Mouse (Mus musculus): ENCODE results near the gene Rap2c. TPM values are rescaled to one million over a fixed set of nuclear protein-coding genes. Genes with fewer than 3 reads are reported as not detected.

The Rap2c gene
- polyA plus RNA-seq, 1 experiment from 2014 or later = 36.0 TPM

Other genes starting within 250 kb of the Rap2c start
- gene Stk26, start 177.0 kb downstream of the Rap2c start, polyA plus RNA-seq (2014; fragmentation: Nextera tagmentation; extraction: Ambion mirVana) = 10.0 and 13.0 TPM in 2 replicates
- gene Frmd7, start 75.3 kb downstream of the Rap2c start, polyA plus RNA-seq (2014; fragmentation: Nextera tagmentation; extraction: Ambion mirVana) = 0.21 and 0.22 TPM in 2 replicates
- gene Mbnl3, start 188.5 kb upstream of the Rap2c start, polyA plus RNA-seq (2014; fragmentation: Nextera tagmentation; extraction: Ambion mirVana) = 10.8 and 12.9 TPM in 2 replicates

Data from embryonic facial prominence, embryonic 14.5 days (tissue).